Mouse (Mus musculus): Measurements from ENCODE around the gene Pdik1l. TPM values are rescaled to one million over a fixed set of nuclear protein-coding genes. Genes with fewer than 3 reads are reported as not detected.

The Pdik1l gene
- polyA plus RNA-seq, 1 experiment: not detected

GRCm38 (mm10) chr4:134316390-134316789, 28.7 kb upstream of the Pdik1l start:
- no peak for TF ChIP-seq POLR2A (IDR thresholded peaks at IDR 0.05; ENCODE audit: insufficient read depth, low read depth, low read length)
- TF ChIP-seq CTCF (IDR thresholded peaks at IDR 0.05; ENCODE audit: insufficient read depth, low read depth, low read length): no peak
- no peak overlapping the region for H3K27ac ChIP-seq (ENCODE audit: insufficient read depth, low read depth, low read length)
- peaks cover 3% of the 10 kb centered on the region; the same call in 1 of the 2 replicates for H3K4me1 ChIP-seq (ENCODE audit: control insufficient read depth, insufficient read depth, low read length)
- no peak overlapping the region for H3K4me3 ChIP-seq (ENCODE audit: insufficient read depth, low read depth, low read length)
- 56% methylated on average over 16 of the region's 16 CpGs for WGBS

GRCm38 (mm10) chr4:134315470-134315869, 27.8 kb upstream of the Pdik1l start:
- TF ChIP-seq CTCF (IDR thresholded peaks at IDR 0.05; ENCODE audit: insufficient read depth, low read depth, low read length) (no peak), POLR2A (IDR thresholded peaks at IDR 0.05; ENCODE audit: insufficient read depth, low read depth, low read length) (no peak)
- H3K4me3 ChIP-seq (ENCODE audit: insufficient read depth, low read depth, low read length): no peak overlapping the region
- H3K27ac ChIP-seq (ENCODE audit: insufficient read depth, low read depth, low read length): no peak overlapping the region
- no peaks in the 10 kb centered on the region for H3K4me1 ChIP-seq (ENCODE audit: control insufficient read depth, insufficient read depth, low read length)
- 88% methylated on average over 9 of the region's 9 CpGs for WGBS

- H3K27ac ChIP-seq (ENCODE audit: insufficient read depth, low read depth, low read length): no peak within 1 kb of the TSS
- H3K4me1 ChIP-seq (ENCODE audit: control insufficient read depth, insufficient read depth, low read length): no peaks in the 10 kb centered on the region
- no peak within 1 kb of the TSS for H3K4me3 ChIP-seq (ENCODE audit: insufficient read depth, low read depth, low read length)
- no peak for TF ChIP-seq CTCF (IDR thresholded peaks at IDR 0.05; ENCODE audit: insufficient read depth, low read depth, low read length)
- no peak for TF ChIP-seq POLR2A (IDR thresholded peaks at IDR 0.05; ENCODE audit: insufficient read depth, low read depth, low read length)
- WGBS: 59% methylated on average over 11 of the region's 11 CpGs
These were observed 27.2 kb upstream of the Pdik1l start, which contains the start of gene Trim63 for GRCm38 (mm10) chr4:134314876-134315275. Gene Trim63 (plus strand): TSS chr4:134315120.

- H3K4me3 ChIP-seq (ENCODE audit: insufficient read depth, low read depth, low read length): no peak overlapping the region
- 76% methylated on average over 4 of the region's 4 CpGs for WGBS
- H3K27ac ChIP-seq (ENCODE audit: insufficient read depth, low read depth, low read length): no peak overlapping the region
- TF ChIP-seq CTCF (IDR thresholded peaks at IDR 0.05; ENCODE audit: insufficient read depth, low read depth, low read length): no peak
- TF ChIP-seq POLR2A (IDR thresholded peaks at IDR 0.05; ENCODE audit: insufficient read depth, low read depth, low read length): no peak
- no peaks in the 10 kb centered on the region for H3K4me1 ChIP-seq (ENCODE audit: control insufficient read depth, insufficient read depth, low read length)
These were observed 26.5 kb upstream of the Pdik1l start for GRCm38 (mm10) chr4:134314081-134314655.

GRCm38 (mm10) chr4:134312901-134313300, 25.2 kb upstream of the Pdik1l start:
- Histone ChIP-seq H3K4me3 (ENCODE audit: insufficient read depth, low read depth, low read length) (no peak overlapping the region), H3K27ac (ENCODE audit: insufficient read depth, low read depth, low read length) (no peak overlapping the region), H3K4me1 (ENCODE audit: control insufficient read depth, insufficient read depth, low read length) (0 out of 2 replicates have a peak, but pooled peaks cover 3% of the 10 kb centered on the region)
- TF ChIP-seq POLR2A (IDR thresholded peaks at IDR 0.05; ENCODE audit: insufficient read depth, low read depth, low read length): no peak
- TF ChIP-seq CTCF (IDR thresholded peaks at IDR 0.05; ENCODE audit: insufficient read depth, low read depth, low read length): no peak
- WGBS: 96% methylated on average over 6 of the region's 6 CpGs

GRCm38 (mm10) chr4:134312341-134312740, 24.6 kb upstream of the Pdik1l start:
- TF ChIP-seq CTCF (IDR thresholded peaks at IDR 0.05; ENCODE audit: insufficient read depth, low read depth, low read length) (no peak), POLR2A (IDR thresholded peaks at IDR 0.05; ENCODE audit: insufficient read depth, low read depth, low read length) (no peak)

GRCm38 (mm10) chr4:134311784-134312183, 24.1 kb upstream of the Pdik1l start:
- TF ChIP-seq CTCF (IDR thresholded peaks at IDR 0.05; ENCODE audit: insufficient read depth, low read depth, low read length): no peak
- no peak for TF ChIP-seq POLR2A (IDR thresholded peaks at IDR 0.05; ENCODE audit: insufficient read depth, low read depth, low read length)

More at GRCm38 (mm10) chr4:134312341-134312740, 24.6 kb upstream of the Pdik1l start:
- Histone ChIP-seq H3K27ac (ENCODE audit: insufficient read depth, low read depth, low read length) (no peak overlapping the region), H3K4me1 (ENCODE audit: control insufficient read depth, insufficient read depth, low read length) (peaks cover 7% of the 10 kb centered on the region), H3K4me3 (ENCODE audit: insufficient read depth, low read depth, low read length) (no peak overlapping the region)
- WGBS: 95% methylated on average over 5 of the region's 5 CpGs

GRCm38 (mm10) chr4:134310656-134311055, 23.0 kb upstream of the Pdik1l start:
- TF ChIP-seq POLR2A (IDR thresholded peaks at IDR 0.05; ENCODE audit: insufficient read depth, low read depth, low read length) (no peak), CTCF (IDR thresholded peaks at IDR 0.05; ENCODE audit: insufficient read depth, low read depth, low read length) (no peak)
- H3K27ac ChIP-seq (ENCODE audit: insufficient read depth, low read depth, low read length): no peak overlapping the region
- WGBS: 89% methylated on average over 9 of the region's 9 CpGs
- H3K4me3 ChIP-seq (ENCODE audit: insufficient read depth, low read depth, low read length): no peak overlapping the region
- H3K4me1 ChIP-seq (ENCODE audit: control insufficient read depth, insufficient read depth, low read length): peaks cover 12% of the 10 kb centered on the region

More at GRCm38 (mm10) chr4:134311784-134312183, 24.1 kb upstream of the Pdik1l start:
- H3K4me1 ChIP-seq (ENCODE audit: control insufficient read depth, insufficient read depth, low read length): peaks cover 12% of the 10 kb centered on the region
- 89% methylated on average over 9 of the region's 9 CpGs for WGBS
- no peak overlapping the region for H3K4me3 ChIP-seq (ENCODE audit: insufficient read depth, low read depth, low read length)
- no peak overlapping the region for H3K27ac ChIP-seq (ENCODE audit: insufficient read depth, low read depth, low read length)

GRCm38 (mm10) chr4:134310106-134310505, 22.4 kb upstream of the Pdik1l start:
- 91% methylated on average over 7 of the region's 7 CpGs for WGBS

More at GRCm38 (mm10) chr4:134310106-134310505, 22.4 kb upstream of the Pdik1l start:
- no peak overlapping the region for H3K4me3 ChIP-seq (ENCODE audit: insufficient read depth, low read depth, low read length)
- no peak overlapping the region for H3K27ac ChIP-seq (ENCODE audit: insufficient read depth, low read depth, low read length)
- H3K4me1 ChIP-seq (ENCODE audit: control insufficient read depth, insufficient read depth, low read length): peaks cover 12% of the 10 kb centered on the region
- no peak for TF ChIP-seq CTCF (IDR thresholded peaks at IDR 0.05; ENCODE audit: insufficient read depth, low read depth, low read length)
- TF ChIP-seq POLR2A (IDR thresholded peaks at IDR 0.05; ENCODE audit: insufficient read depth, low read depth, low read length): no peak
